Mouse (Mus musculus): ENCODE results near the gene Cfap73.

The Cfap73 gene

GRCm38 (mm10) chr5:120586741-120587615 is 47.1 kb downstream of the Cfap73 start:
- no peak for DNase-seq (ENCODE audit: low read depth, low spot score)

- DNase-seq (ENCODE audit: low read depth, low spot score) = no peak
These were observed 49.1 kb downstream of the Cfap73 start for GRCm38 (mm10) chr5:120584968-120585367.

- DNase-seq (ENCODE audit: low read depth, low spot score) = no peak
These were observed 50.5 kb downstream of the Cfap73 start for GRCm38 (mm10) chr5:120583511-120583910.

- no peak for DNase-seq (ENCODE audit: low read depth, low spot score)
These were observed 52.0 kb downstream of the Cfap73 start for GRCm38 (mm10) chr5:120582002-120582401.

GRCm38 (mm10) chr5:120579898-120580626 is 54.0 kb downstream of the Cfap73 start:
- no peak for DNase-seq (ENCODE audit: low read depth, low spot score)

- no peak for DNase-seq (ENCODE audit: low read depth, low spot score)
These were observed 54.7 kb downstream of the Cfap73 start for GRCm38 (mm10) chr5:120579211-120579897.

GRCm38 (mm10) chr5:120578504-120579081 is 55.4 kb downstream of the Cfap73 start:
- no peak for DNase-seq (ENCODE audit: low read depth, low spot score)

Data from retina, adult 2 months (tissue).